Mouse (Mus musculus): ENCODE data around the gene Entpd2. TPM values are rescaled to one million over a fixed set of nuclear protein-coding genes. Genes with fewer than 3 reads are reported as not detected.

Entpd2 gene
- polyA plus RNA-seq, 1 experiment from 2014 or later, result 14.8 TPM

GRCm38 (mm10) chr2:25436286-25436820 lies 40.7 kb downstream of the Entpd2 start:
- H3K27me3 ChIP-seq, result no peaks in the 10 kb centered on the region
- peaks cover 7% of the 10 kb centered on the region for H3K4me1 ChIP-seq (replicated peaks)
- no peak overlapping the region for H3K9ac ChIP-seq
- ATAC-seq (ENCODE audit: low read depth), result no peak
- H3K4me3 ChIP-seq, result no peak overlapping the region
- H3K4me2 ChIP-seq, result no peak overlapping the region
- H3K9me3 ChIP-seq, result no peaks in the 10 kb centered on the region
- WGBS, result 95% methylated on average over 10 of the region's 10 CpGs
- no peak overlapping the region for H3K27ac ChIP-seq (replicated peaks)
- H3K36me3 ChIP-seq, result peaks cover 87% of the 10 kb centered on the region

GRCm38 (mm10) chr2:25441067-25441466 lies 45.4 kb downstream of the Entpd2 start:
- no peak for ATAC-seq (ENCODE audit: low read depth)
- 91% methylated on average over 20 of the region's 20 CpGs for WGBS
- no peak overlapping the region for H3K27ac ChIP-seq (replicated peaks)

GRCm38 (mm10) chr2:25442682-25443081 lies 47.0 kb downstream of the Entpd2 start:
- no peaks in the 10 kb centered on the region for H3K4me1 ChIP-seq (replicated peaks)
- no peak overlapping the region for H3K4me2 ChIP-seq
- H3K27me3 ChIP-seq, result no peaks in the 10 kb centered on the region
- no peak for ATAC-seq (ENCODE audit: low read depth)
- 95% methylated on average over 14 of the region's 14 CpGs for WGBS
- no peak overlapping the region for H3K4me3 ChIP-seq
- H3K9ac ChIP-seq, result no peak overlapping the region
- no peaks in the 10 kb centered on the region for H3K9me3 ChIP-seq
- H3K36me3 ChIP-seq, result peaks cover 100% of the 10 kb centered on the region
- no peak overlapping the region for H3K27ac ChIP-seq (replicated peaks)

More at GRCm38 (mm10) chr2:25441067-25441466, 45.4 kb downstream of the Entpd2 start:
- no peaks in the 10 kb centered on the region for H3K9me3 ChIP-seq
- H3K36me3 ChIP-seq, result peaks cover 100% of the 10 kb centered on the region
- H3K4me1 ChIP-seq (replicated peaks), result no peaks in the 10 kb centered on the region
- H3K4me2 ChIP-seq, result no peak overlapping the region
- H3K9ac ChIP-seq, result no peak overlapping the region
- no peak overlapping the region for H3K4me3 ChIP-seq
- H3K27me3 ChIP-seq, result no peaks in the 10 kb centered on the region

Small RNA genes lying within 50 kb of the gene (microRNA-seq; reads per million reads assigned to microRNA genes)
- gene Mir3087, result not detected

Other genes starting within 250 kb of the Entpd2 start
- gene Nrarp, start 215.1 kb upstream of the Entpd2 start, polyA plus RNA-seq (2015; fragmentation: Nextera tagmentation; extraction: Ambion mirVana), result 25.5 and 27.9 TPM in 2 replicates
- gene Tor4a, start 199.0 kb upstream of the Entpd2 start, polyA plus RNA-seq (2015; fragmentation: Nextera tagmentation; extraction: Ambion mirVana), result 1.2 and 1.4 TPM in 2 replicates
- gene Nelfb, start 184.4 kb upstream of the Entpd2 start, polyA plus RNA-seq (2015; fragmentation: Nextera tagmentation; extraction: Ambion mirVana), result 95.1 and 99.9 TPM in 2 replicates
- 0.15 TPM in 1 of 2 replicates, not detected in the other for gene Stpg3, start 181.2 kb upstream of the Entpd2 start, polyA plus RNA-seq (2015; fragmentation: Nextera tagmentation; extraction: Ambion mirVana)
- 0.89 TPM in 1 of 2 replicates, not detected in the other for gene Fam166a, start 177.1 kb upstream of the Entpd2 start, polyA plus RNA-seq (2015; fragmentation: Nextera tagmentation; extraction: Ambion mirVana)
- 361 and 388 TPM in 2 replicates for gene Tubb4b, start 171.2 kb upstream of the Entpd2 start, polyA plus RNA-seq (2015; fragmentation: Nextera tagmentation; extraction: Ambion mirVana)
- not detected in 2 replicates for gene Slc34a3, start 161.5 kb upstream of the Entpd2 start, polyA plus RNA-seq (2015; fragmentation: Nextera tagmentation; extraction: Ambion mirVana)
- gene Rnf224, start 159.1 kb upstream of the Entpd2 start, polyA plus RNA-seq (2015; fragmentation: Nextera tagmentation; extraction: Ambion mirVana), result not detected in 2 replicates
- 83.0 and 91.6 TPM in 2 replicates for gene Rnf208, start 153.6 kb upstream of the Entpd2 start, polyA plus RNA-seq (2015; fragmentation: Nextera tagmentation; extraction: Ambion mirVana)
- 0.22 TPM in 1 of 2 replicates, not detected in the other for gene Cysrt1, start 153.4 kb upstream of the Entpd2 start, polyA plus RNA-seq (2015; fragmentation: Nextera tagmentation; extraction: Ambion mirVana)
- gene AL732309.1, start 149.0 kb upstream of the Entpd2 start, polyA plus RNA-seq (2015; fragmentation: Nextera tagmentation; extraction: Ambion mirVana), result 5.3 and 5.4 TPM in 2 replicates
- gene Tmem203, start 140.4 kb upstream of the Entpd2 start, polyA plus RNA-seq (2015; fragmentation: Nextera tagmentation; extraction: Ambion mirVana), result 18.8 and 21.5 TPM in 2 replicates
- gene Tprn, start 133.3 kb upstream of the Entpd2 start, polyA plus RNA-seq (2015; fragmentation: Nextera tagmentation; extraction: Ambion mirVana), result 13.3 and 14.6 TPM in 2 replicates
- gene Ssna1, start 123.4 kb upstream of the Entpd2 start, polyA plus RNA-seq (2015; fragmentation: Nextera tagmentation; extraction: Ambion mirVana), result 187 and 206 TPM in 2 replicates
- gene Anapc2, start 123.4 kb upstream of the Entpd2 start, polyA plus RNA-seq (2015; fragmentation: Nextera tagmentation; extraction: Ambion mirVana), result 128 and 131 TPM in 2 replicates
- gene Tmem210, start 107.7 kb upstream of the Entpd2 start, polyA plus RNA-seq (2015; fragmentation: Nextera tagmentation; extraction: Ambion mirVana), result not detected in 2 replicates
- not detected in 2 replicates for gene Lrrc26, start 106.0 kb upstream of the Entpd2 start, polyA plus RNA-seq (2015; fragmentation: Nextera tagmentation; extraction: Ambion mirVana)
- 27.1 and 30.2 TPM in 2 replicates for gene Grin1, start 76.7 kb upstream of the Entpd2 start, polyA plus RNA-seq (2015; fragmentation: Nextera tagmentation; extraction: Ambion mirVana)
- gene Man1b1, start 63.5 kb upstream of the Entpd2 start, polyA plus RNA-seq (2015; fragmentation: Nextera tagmentation; extraction: Ambion mirVana), result 55.4 and 73.6 TPM in 2 replicates
- 26.4 and 27.5 TPM in 2 replicates for gene Dpp7, start 39.5 kb upstream of the Entpd2 start, polyA plus RNA-seq (2015; fragmentation: Nextera tagmentation; extraction: Ambion mirVana)
- gene Uap1l1, start 30.2 kb upstream of the Entpd2 start, polyA plus RNA-seq (2015; fragmentation: Nextera tagmentation; extraction: Ambion mirVana), result 6.0 and 8.5 TPM in 2 replicates
- gene Sapcd2, start 23.6 kb upstream of the Entpd2 start, polyA plus RNA-seq (2015; fragmentation: Nextera tagmentation; extraction: Ambion mirVana), result 9.9 and 11.3 TPM in 2 replicates
- gene Npdc1, start 3.5 kb downstream of the Entpd2 start, polyA plus RNA-seq (2015; fragmentation: Nextera tagmentation; extraction: Ambion mirVana), result 359 and 403 TPM in 2 replicates
- gene Fut7, start 27.4 kb downstream of the Entpd2 start, polyA plus RNA-seq (2015; fragmentation: Nextera tagmentation; extraction: Ambion mirVana), result 0.18 TPM in 1 of 2 replicates, not detected in the other
- gene Abca2, start 32.8 kb downstream of the Entpd2 start, polyA plus RNA-seq (2015; fragmentation: Nextera tagmentation; extraction: Ambion mirVana), result 9.8 and 10.2 TPM in 2 replicates
- 2.8 and 3.2 TPM in 2 replicates for gene Clic3, start 61.0 kb downstream of the Entpd2 start, polyA plus RNA-seq (2015; fragmentation: Nextera tagmentation; extraction: Ambion mirVana)
- gene Paxx, start 65.2 kb downstream of the Entpd2 start, polyA plus RNA-seq (2015; fragmentation: Nextera tagmentation; extraction: Ambion mirVana), result 85.1 and 97.1 TPM in 2 replicates
- 19.7 and 19.9 TPM in 2 replicates for gene Ptgds, start 74.2 kb downstream of the Entpd2 start, polyA plus RNA-seq (2015; fragmentation: Nextera tagmentation; extraction: Ambion mirVana)
- gene Lcn12, start 98.0 kb downstream of the Entpd2 start, polyA plus RNA-seq (2015; fragmentation: Nextera tagmentation; extraction: Ambion mirVana), result not detected in 2 replicates
- 124 and 129 TPM in 2 replicates for gene Fbxw5, start 104.9 kb downstream of the Entpd2 start, polyA plus RNA-seq (2015; fragmentation: Nextera tagmentation; extraction: Ambion mirVana)
- gene C8g, start 105.8 kb downstream of the Entpd2 start, polyA plus RNA-seq (2015; fragmentation: Nextera tagmentation; extraction: Ambion mirVana), result 5.7 and 8.0 TPM in 2 replicates
- 19.2 and 20.8 TPM in 2 replicates for gene Traf2, start 151.1 kb downstream of the Entpd2 start, polyA plus RNA-seq (2015; fragmentation: Nextera tagmentation; extraction: Ambion mirVana)
- 426 and 453 TPM in 2 replicates for gene Edf1, start 162.0 kb downstream of the Entpd2 start, polyA plus RNA-seq (2015; fragmentation: Nextera tagmentation; extraction: Ambion mirVana)
- 2.5 and 3.4 TPM in 2 replicates for gene Mamdc4, start 179.0 kb downstream of the Entpd2 start, polyA plus RNA-seq (2015; fragmentation: Nextera tagmentation; extraction: Ambion mirVana)
- 180 and 188 TPM in 2 replicates for gene Phpt1, start 179.3 kb downstream of the Entpd2 start, polyA plus RNA-seq (2015; fragmentation: Nextera tagmentation; extraction: Ambion mirVana)
- gene Ajm1, start 185.9 kb downstream of the Entpd2 start, polyA plus RNA-seq (2015; fragmentation: Nextera tagmentation; extraction: Ambion mirVana), result 7.1 and 8.4 TPM in 2 replicates
- 65.7 and 74.3 TPM in 2 replicates for gene Rabl6, start 212.6 kb downstream of the Entpd2 start, polyA plus RNA-seq (2015; fragmentation: Nextera tagmentation; extraction: Ambion mirVana)
- 0.12 and 0.17 TPM in 2 replicates for gene Ccdc183, start 221.8 kb downstream of the Entpd2 start, polyA plus RNA-seq (2015; fragmentation: Nextera tagmentation; extraction: Ambion mirVana)
- 37.7 and 41.2 TPM in 2 replicates for gene Tmem141, start 226.1 kb downstream of the Entpd2 start, polyA plus RNA-seq (2015; fragmentation: Nextera tagmentation; extraction: Ambion mirVana)
- 2.7 and 3.1 TPM in 2 replicates for gene Fcna, start 232.2 kb downstream of the Entpd2 start, polyA plus RNA-seq (2015; fragmentation: Nextera tagmentation; extraction: Ambion mirVana)

All from neural tube, embryonic 13.5 days (tissue).